Mouse (Mus musculus): ENCODE data around the gene Ttc23.

The Ttc23 gene

GRCm38 (mm10) chr7:67741706-67742105, 94.5 kb downstream of the Ttc23 start:
- DNase-seq (ENCODE audit: low read depth, low spot score), result no peak

GRCm38 (mm10) chr7:67747731-67748305, 100.6 kb downstream of the Ttc23 start:
- no peak for DNase-seq (ENCODE audit: low read depth, low spot score)

- no peak for DNase-seq (ENCODE audit: low read depth, low spot score)
These were observed 102.4 kb downstream of the Ttc23 start for GRCm38 (mm10) chr7:67749441-67750239.

- DNase-seq (ENCODE audit: low read depth, low spot score), result no peak
These were observed 107.4 kb downstream of the Ttc23 start for GRCm38 (mm10) chr7:67754606-67755005.

GRCm38 (mm10) chr7:67755366-67755765, 108.2 kb downstream of the Ttc23 start:
- DNase-seq (ENCODE audit: low read depth, low spot score), result no peak

- no peak for DNase-seq (ENCODE audit: low read depth, low spot score)
These were observed 109.4 kb downstream of the Ttc23 start for GRCm38 (mm10) chr7:67756636-67757035.

GRCm38 (mm10) chr7:67758506-67758857, 111.3 kb downstream of the Ttc23 start:
- no peak for DNase-seq (ENCODE audit: low read depth, low spot score)

- peak; percentile 76 for DNase-seq (ENCODE audit: low read depth, low spot score)
These were observed 111.8 kb downstream of the Ttc23 start for GRCm38 (mm10) chr7:67758858-67759628.

GRCm38 (mm10) chr7:67759629-67759995, 112.4 kb downstream of the Ttc23 start, which contains the start of gene Synm:
Gene Synm, minus strand, starts transcription at chr7:67759742.
- peak; percentile 61 for DNase-seq (ENCODE audit: low read depth, low spot score)

GRCm38 (mm10) chr7:67763625-67764024, 116.4 kb downstream of the Ttc23 start:
- no peak for DNase-seq (ENCODE audit: low read depth, low spot score)

- no peak for DNase-seq (ENCODE audit: low read depth, low spot score)
These were observed 120.9 kb downstream of the Ttc23 start for GRCm38 (mm10) chr7:67768125-67768524.

GRCm38 (mm10) chr7:67769487-67769886, 122.3 kb downstream of the Ttc23 start:
- no peak for DNase-seq (ENCODE audit: low read depth, low spot score)

GRCm38 (mm10) chr7:67772231-67772630, 125.0 kb downstream of the Ttc23 start:
- DNase-seq (ENCODE audit: low read depth, low spot score), result no peak

- DNase-seq (ENCODE audit: low read depth, low spot score), result no peak
These were observed 128.4 kb downstream of the Ttc23 start for GRCm38 (mm10) chr7:67775623-67776022.

GRCm38 (mm10) chr7:67776636-67777305, 129.6 kb downstream of the Ttc23 start:
- no peak for DNase-seq (ENCODE audit: low read depth, low spot score)

- no peak for DNase-seq (ENCODE audit: low read depth, low spot score)
These were observed 140.7 kb downstream of the Ttc23 start for GRCm38 (mm10) chr7:67787861-67788260.

GRCm38 (mm10) chr7:67788713-67789112, 141.5 kb downstream of the Ttc23 start:
- peak; percentile 29 for DNase-seq (ENCODE audit: low read depth, low spot score)

GRCm38 (mm10) chr7:67791256-67791655, 144.0 kb downstream of the Ttc23 start:
- no peak for DNase-seq (ENCODE audit: low read depth, low spot score)

GRCm38 (mm10) chr7:67793449-67793848, 146.2 kb downstream of the Ttc23 start:
- no peak for DNase-seq (ENCODE audit: low read depth, low spot score)

- no peak for DNase-seq (ENCODE audit: low read depth, low spot score)
These were observed 149.9 kb downstream of the Ttc23 start for GRCm38 (mm10) chr7:67797065-67797464.

GRCm38 (mm10) chr7:67798476-67798875, 151.3 kb downstream of the Ttc23 start:
- DNase-seq (ENCODE audit: low read depth, low spot score), result no peak

GRCm38 (mm10) chr7:67800547-67800946, 153.3 kb downstream of the Ttc23 start:
- DNase-seq (ENCODE audit: low read depth, low spot score), result no peak

All from WW6 (cell line).